Mouse (Mus musculus) stomach, postnatal 0 days (tissue): ENCODE data around the gene Prnd. TPM values are rescaled to one million over a fixed set of nuclear protein-coding genes. Genes with fewer than 3 reads are reported as not detected.

Experiments used
- ATAC-seq: fragments of 200-750 bp; cut with Nextera tagmentation; 2 replicates; pipeline ENCODE4 v1.8.0; 2017; ENCODE audit not compliant: low FRiP score, low TSS enrichment
- DNase-seq: peaks from one replicate; pipeline ENCODE4 v3.0.0-alpha.2; 2016; ENCODE audit warnings: low spot score
- H3K27ac ChIP-seq: fragments of 300-500 bp; sonication (generic); replicated peaks from 2 replicates; pipeline ENCODE4 v1.5.1; 2014; ENCODE audit warnings: mild to moderate bottlenecking, control low read depth
- H3K27me3 ChIP-seq: fragments of 300-500 bp; sonication (generic); 2 replicates; pipeline ENCODE4 v1.6.1; 2014; ENCODE audit warnings: low read length; ENCODE audit not compliant: control insufficient read depth, insufficient read depth
- H3K36me3 ChIP-seq: fragments of 300-500 bp; sonication (generic); 2 replicates; pipeline ENCODE4 v1.6.1; 2014; ENCODE audit warnings: low read length, mixed read lengths; ENCODE audit not compliant: control insufficient read depth, insufficient read depth
- H3K4me1 ChIP-seq: fragments of 300-500 bp; sonication (generic); replicated peaks from 2 replicates; pipeline ENCODE4 v1.6.1; 2014; ENCODE audit warnings: antibody characterized with exemption; ENCODE audit not compliant: control insufficient read depth, insufficient read depth
- H3K4me2 ChIP-seq: fragments of 300-500 bp; sonication (generic); replicated peaks from 2 replicates; pipeline ENCODE4 v1.6.1; 2014; ENCODE audit warnings: low read depth, mild to moderate bottlenecking, control low read depth, moderate library complexity
- H3K4me3 ChIP-seq: fragments of 300-500 bp; sonication (generic); 2 replicates; pipeline ENCODE4 v1.5.1; 2014; ENCODE audit warnings: low read depth, low read length, control low read depth
- H3K9ac ChIP-seq: fragments of 300-500 bp; sonication (generic); 2 replicates; pipeline ENCODE4 v1.6.1; 2014; ENCODE audit warnings: mild to moderate bottlenecking, low read length, control low read depth, mixed read lengths
- H3K9me3 ChIP-seq: fragments of 300-500 bp; sonication (generic); 2 replicates; pipeline ENCODE4 v1.6.1; 2016; ENCODE audit warnings: low read length; ENCODE audit not compliant: control insufficient read depth
- CTCF ChIP-seq: IDR thresholded peaks from 2 replicates; pipeline ENCODE4 v1.5.1; 2016; ENCODE audit warnings: antibody characterized with exemption, low read depth, mild to moderate bottlenecking, moderate library complexity
- EP300 ChIP-seq: optimal IDR thresholded peaks from 2 replicates; pipeline ENCODE3; 2016; ENCODE audit warnings: antibody characterized with exemption
- WGBS: fragments of 180-500 bp; shearing (Covaris S2); extraction: QIAGEN DNeasy Blood & Tissue Kit; methylation state at CpG from one replicate; pipeline ENCODE4 v1.1.7; 2014; 5-methylcytosine and 5-hydroxymethylcytosine counted together
- polyA plus RNA-seq: library from polyadenylated mRNA; unstranded; fragments of >200 nt; fragmentation: Nextera tagmentation; extraction: Ambion mirVana; gene quantifications from 2 replicates; pipeline ENCODE4 v1.2.1, GENCODE M21; 2015

Prnd gene
- polyA plus RNA-seq, 1 experiment from 2014 or later: 22.8 TPM

GRCm38 (mm10) chr2:131934243-131934642, 16.4 kb upstream of the Prnd start:
- no peak overlapping the region for H3K4me2 ChIP-seq
- WGBS: 87% methylated on average over 2 of the region's 2 CpGs
- H3K9me3 ChIP-seq: no peaks in the 10 kb centered on the region
- no peaks in the 10 kb centered on the region for H3K27me3 ChIP-seq
- peaks cover 3% of the 10 kb centered on the region; the same call in 1 of the 2 replicates for H3K4me1 ChIP-seq
- H3K27ac ChIP-seq: no peak overlapping the region
- DNase-seq: no peak
- ATAC-seq: no peak
- H3K4me3 ChIP-seq: no peak overlapping the region
- H3K36me3 ChIP-seq: no peaks in the 10 kb centered on the region; the same call in 1 of the 2 replicates
- TF ChIP-seq EP300 (no peak), CTCF (no peak)
- no peak overlapping the region for H3K9ac ChIP-seq

- H3K27me3 ChIP-seq: no peaks in the 10 kb centered on the region
- 54% methylated on average over 10 of the region's 10 CpGs for WGBS
- ATAC-seq: peak; percentile 88
- H3K9ac ChIP-seq: no peak overlapping the region
- H3K4me2 ChIP-seq: no peak overlapping the region
- no peaks in the 10 kb centered on the region; the same call in 1 of the 2 replicates for H3K36me3 ChIP-seq
- H3K4me1 ChIP-seq: peaks cover 3% of the 10 kb centered on the region; the same call in 1 of the 2 replicates
- H3K4me3 ChIP-seq: no peak overlapping the region
- no peak overlapping the region; the same call in 1 of the 2 replicates for H3K27ac ChIP-seq
- no peak for TF ChIP-seq EP300
- TF ChIP-seq CTCF: peak; percentile 75
- peak; percentile 37 for DNase-seq
- no peaks in the 10 kb centered on the region for H3K9me3 ChIP-seq
Observed at GRCm38 (mm10) chr2:131935390-131936105, 15.1 kb upstream of the Prnd start.

- H3K9ac ChIP-seq: no peak overlapping the region
- no peaks in the 10 kb centered on the region for H3K27me3 ChIP-seq
- H3K4me1 ChIP-seq: peaks cover 3% of the 10 kb centered on the region; the same call in 1 of the 2 replicates
- ATAC-seq: no peak
- no peak for TF ChIP-seq EP300
- no peak for TF ChIP-seq CTCF
- H3K4me2 ChIP-seq: no peak overlapping the region
- 98% methylated on average over 10 of the region's 10 CpGs for WGBS
- no peak overlapping the region for H3K27ac ChIP-seq
- DNase-seq: no peak
- H3K36me3 ChIP-seq: no peaks in the 10 kb centered on the region; the same call in 1 of the 2 replicates
- H3K4me3 ChIP-seq: no peak overlapping the region
- H3K9me3 ChIP-seq: no peaks in the 10 kb centered on the region
Observed at GRCm38 (mm10) chr2:131936410-131936809, 14.3 kb upstream of the Prnd start.

GRCm38 (mm10) chr2:131939404-131940111, 11.1 kb upstream of the Prnd start:
- no peaks in the 10 kb centered on the region for H3K4me1 ChIP-seq
- ATAC-seq: peak; percentile 54; the same call in 1 of the 2 replicates
- H3K4me3 ChIP-seq: no peak overlapping the region
- H3K9ac ChIP-seq: no peak overlapping the region
- no peaks in the 10 kb centered on the region for H3K27me3 ChIP-seq
- no peak overlapping the region for H3K27ac ChIP-seq
- DNase-seq: peak; percentile 42
- H3K36me3 ChIP-seq: no peaks in the 10 kb centered on the region; the same call in 1 of the 2 replicates
- H3K9me3 ChIP-seq: no peaks in the 10 kb centered on the region
- TF ChIP-seq EP300: no peak
- peak; percentile 88 for TF ChIP-seq CTCF
- 42% methylated on average over 8 of the region's 8 CpGs for WGBS
- no peak overlapping the region for H3K4me2 ChIP-seq

GRCm38 (mm10) chr2:131940506-131940905, 10.2 kb upstream of the Prnd start:
- TF ChIP-seq CTCF: no peak
- no peak for TF ChIP-seq EP300
- ATAC-seq: no peak
- Histone ChIP-seq H3K9me3 (no peaks in the 10 kb centered on the region), H3K27me3 (no peaks in the 10 kb centered on the region), H3K4me1 (no peaks in the 10 kb centered on the region), H3K4me2 (no peak overlapping the region), H3K36me3 (no peaks in the 10 kb centered on the region; the same call in 1 of the 2 replicates), H3K27ac (no peak overlapping the region), H3K9ac (no peak overlapping the region), H3K4me3 (no peak overlapping the region)
- 64% methylated on average over 3 of the region's 3 CpGs for WGBS
- no peak for DNase-seq
